Mouse (Mus musculus) cerebellum, adult 2 months (tissue): ENCODE data around the gene Nop58. TPM values are rescaled to one million over a fixed set of nuclear protein-coding genes. Genes with fewer than 3 reads are reported as not detected.

Experiments used
- DNase-seq, 2 experiments: peaks; one replicate each; pipeline ENCODE4 v3.0.0; 2021
- H3K27ac ChIP-seq: fragments of 200-500 bp; 2 replicates; pipeline ENCODE4 v1.5.1; 2012; ENCODE audit warnings: low read length, control low read depth, inconsistent platforms; ENCODE audit not compliant: insufficient read depth
- H3K27me3 ChIP-seq: fragments of 200-500 bp; 2 replicates; pipeline ENCODE4 v1.6.1; 2012; ENCODE audit warnings: inconsistent platforms, mild to moderate bottlenecking, low read length, moderate library complexity; ENCODE audit not compliant: control insufficient read depth, insufficient read depth
- H3K4me1 ChIP-seq: fragments of 200-500 bp; 2 replicates; pipeline ENCODE4 v1.6.1; 2011; ENCODE audit warnings: low read length; ENCODE audit not compliant: control insufficient read depth, insufficient read depth
- H3K4me3 ChIP-seq: fragments of 200-500 bp; replicated peaks from 2 replicates; pipeline ENCODE3; 2011; ENCODE audit warnings: mild to moderate bottlenecking, low read depth, low read length, control low read depth; ENCODE audit not compliant: insufficient read depth
- CTCF ChIP-seq: fragments of 200-500 bp; IDR thresholded peaks from 2 replicates; pipeline ENCODE4 v1.5.1; 2011; ENCODE audit warnings: low read depth, mild to moderate bottlenecking, control low read depth, low read length, moderate library complexity, borderline replicate concordance; ENCODE audit not compliant: insufficient read depth
- POLR2A ChIP-seq: fragments of 200-500 bp; IDR thresholded peaks from 2 replicates; pipeline ENCODE4 v1.6.1; 2011; ENCODE audit warnings: low read length, control low read depth, borderline replicate concordance; ENCODE audit not compliant: insufficient read depth
- WGBS: fragments of 180-500 bp; shearing (Covaris S2); methylation state at CpG from one replicate; pipeline ENCODE4 v1.1.7; 2018; 5-methylcytosine and 5-hydroxymethylcytosine counted together
- polyA plus RNA-seq: library from polyadenylated mRNA; depleted of rRNA; stranded (reverse); fragments of >200 nt; gene quantifications from 2 replicates; pipeline ENCODE4 v1.2.3, GENCODE M21; 2012

Gene Nop58
- polyA plus RNA-seq, 1 experiment = 25.8 TPM

DNA sequence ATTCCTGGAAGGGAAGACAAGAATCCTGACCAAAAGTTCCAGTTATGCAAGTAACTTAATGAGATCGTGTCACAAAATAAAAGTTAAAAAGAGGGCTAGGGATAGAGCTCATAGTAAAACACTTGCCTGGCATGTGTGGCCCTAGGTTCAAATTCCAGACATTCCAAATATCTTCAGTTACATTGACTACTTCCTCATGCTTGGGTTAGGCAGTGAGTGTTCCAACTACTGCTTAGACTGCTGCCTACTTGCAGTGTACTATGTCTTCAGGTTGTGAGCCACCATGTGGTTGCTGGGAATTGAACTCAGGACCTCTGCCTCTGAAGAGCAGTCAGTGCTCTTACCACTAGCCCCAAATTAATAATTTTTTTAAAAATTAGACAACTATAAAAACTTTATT lies 2.7 kb downstream of the Nop58 start:
- TF ChIP-seq POLR2A (no peak), CTCF (no peak)
- WGBS = 68% methylated on average over 1 of the region's 1 CpGs
- no peak for DNase-seq
- Histone ChIP-seq H3K4me1 (peaks cover 4% of the 10 kb centered on the region; the same call in 1 of the 2 replicates), H3K4me3 (no peak overlapping the region), H3K27ac (no peak overlapping the region), H3K27me3 (no peaks in the 10 kb centered on the region)

DNA sequence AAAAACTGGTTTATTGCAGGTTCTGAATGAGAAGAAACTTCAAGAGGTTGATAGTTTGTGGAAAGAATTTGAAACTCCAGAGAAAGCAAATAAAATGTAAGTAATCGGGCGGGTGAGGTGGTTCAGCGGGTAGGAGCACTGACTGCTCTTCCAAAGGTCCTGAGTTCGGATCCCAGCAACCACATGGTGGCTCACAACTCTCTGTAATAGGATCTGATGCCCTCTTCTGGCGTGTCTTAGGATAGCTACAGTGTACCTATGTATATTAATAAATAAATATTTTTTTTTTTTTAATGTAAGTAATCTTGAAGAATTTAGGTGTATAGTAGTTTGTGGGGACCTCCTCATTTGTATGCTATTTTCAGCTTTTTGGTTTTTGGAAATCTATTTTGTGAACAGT lies 5.7 kb downstream of the Nop58 start:
- no peaks in the 10 kb centered on the region for H3K27me3 ChIP-seq
- no peak for TF ChIP-seq POLR2A
- TF ChIP-seq CTCF = no peak
- WGBS = 94% methylated on average over 5 of the region's 5 CpGs

DNA sequence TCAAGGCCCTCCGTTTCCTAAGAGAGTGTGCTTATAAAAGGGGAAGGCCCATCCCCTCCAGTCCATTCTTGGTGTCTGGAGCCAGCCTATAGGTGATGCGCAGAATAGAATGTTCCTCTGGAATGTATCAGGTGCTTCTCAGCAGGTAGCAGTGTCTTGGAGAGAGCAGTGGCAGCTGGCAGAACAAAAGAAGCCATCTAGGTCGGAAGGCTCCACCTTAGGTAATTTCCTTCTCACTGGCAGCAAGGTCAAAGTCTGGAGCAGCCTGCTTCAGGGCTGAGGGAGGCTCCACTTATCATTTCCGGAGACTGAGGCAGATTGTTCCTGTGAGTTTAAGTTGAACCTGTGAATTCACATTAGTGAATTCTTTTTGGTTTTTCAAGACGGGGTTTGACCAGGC lies 13.0 kb downstream of the Nop58 start:
- Histone ChIP-seq H3K4me1 (no peaks in the 10 kb centered on the region), H3K27ac (no peak overlapping the region), H3K4me3 (no peak overlapping the region), H3K27me3 (no peaks in the 10 kb centered on the region)
- 58% methylated on average over 5 of the region's 5 CpGs for WGBS
- no peak for DNase-seq
- no peak for TF ChIP-seq POLR2A
- TF ChIP-seq CTCF = no peak

More for the DNA sequence above, 5.7 kb downstream of the Nop58 start:
- H3K27ac ChIP-seq = no peak overlapping the region
- DNase-seq = no peak
- no peak overlapping the region for H3K4me3 ChIP-seq
- 0 out of 2 replicates have a peak, but pooled peaks cover 2% of the 10 kb centered on the region for H3K4me1 ChIP-seq

DNA sequence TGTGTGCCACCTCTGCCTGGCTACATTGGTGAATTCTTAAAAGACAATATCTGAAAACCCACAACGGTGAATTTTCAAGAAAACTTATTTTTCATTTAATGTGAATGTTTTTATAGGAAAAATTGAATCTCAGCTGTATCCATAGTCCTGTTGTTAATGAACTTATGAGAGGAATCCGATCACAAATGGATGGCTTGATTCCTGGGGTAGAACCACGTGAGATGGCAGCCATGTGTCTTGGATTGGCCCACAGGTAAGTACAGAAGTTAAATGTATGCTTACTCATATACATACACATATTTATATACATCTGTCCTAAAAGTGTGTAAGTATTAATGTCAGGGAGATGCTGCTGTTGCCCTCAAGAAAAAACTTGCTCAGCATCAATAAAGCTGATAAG lies 13.4 kb downstream of the Nop58 start:
- no peaks in the 10 kb centered on the region for H3K4me1 ChIP-seq
- H3K27me3 ChIP-seq = no peaks in the 10 kb centered on the region
- WGBS = 96% methylated on average over 3 of the region's 3 CpGs
- DNase-seq = no peak
- no peak for TF ChIP-seq POLR2A
- no peak overlapping the region for H3K27ac ChIP-seq
- H3K4me3 ChIP-seq = no peak overlapping the region

DNA sequence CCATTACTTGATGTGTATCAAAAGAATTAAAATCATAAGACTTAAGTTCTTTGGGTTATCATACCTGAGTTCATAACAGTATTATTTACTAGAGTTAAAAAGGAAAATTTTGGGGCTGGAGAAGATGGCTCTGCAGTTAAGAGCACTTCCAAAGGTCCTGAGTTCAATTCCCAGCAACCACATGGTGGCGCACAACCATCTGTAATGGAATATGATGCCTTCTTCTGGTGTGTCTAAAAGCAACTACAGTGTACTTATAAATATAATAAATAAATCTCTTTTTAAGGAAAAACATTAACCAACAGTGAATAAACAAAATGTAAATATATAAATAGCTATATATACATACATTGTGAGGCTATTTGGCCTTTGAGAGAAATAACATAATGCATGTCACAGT lies 17.0 kb downstream of the Nop58 start:
- TF ChIP-seq CTCF (peak; percentile 2; the same call in 1 of the 2 replicates), POLR2A (no peak)
- no peak for DNase-seq
- Histone ChIP-seq H3K27ac (no peak overlapping the region), H3K4me3 (no peak overlapping the region), H3K27me3 (no peaks in the 10 kb centered on the region), H3K4me1 (no peaks in the 10 kb centered on the region)
- WGBS = 100% methylated on average over 1 of the region's 1 CpGs

DNA sequence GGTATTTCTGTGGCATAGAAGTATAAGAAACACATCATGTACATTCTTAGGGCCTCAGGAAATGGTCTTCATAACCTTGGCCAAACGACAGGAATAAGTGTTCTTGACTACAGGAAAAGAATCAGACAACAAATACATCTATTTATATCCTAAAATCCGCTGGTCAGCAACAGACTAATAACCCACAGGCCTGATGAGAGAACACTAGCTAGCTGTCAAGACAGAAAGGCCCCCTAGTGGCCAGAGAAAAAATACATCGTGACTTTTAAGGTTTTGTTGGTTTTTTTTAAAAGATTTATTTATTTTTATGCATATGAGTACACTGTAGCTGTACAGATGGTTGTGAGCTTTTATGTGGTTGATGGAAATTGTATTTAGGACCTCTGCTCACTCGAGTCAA lies 35.1 kb downstream of the Nop58 start:
- TF ChIP-seq CTCF (no peak), POLR2A (no peak)
- peak in 1 of 2 experiments; percentile 34 for DNase-seq
- H3K4me1 ChIP-seq = no peaks in the 10 kb centered on the region
- H3K4me3 ChIP-seq = no peak overlapping the region
- no peaks in the 10 kb centered on the region for H3K27me3 ChIP-seq
- no peak overlapping the region for H3K27ac ChIP-seq
- 36% methylated on average over 4 of the region's 4 CpGs for WGBS

DNA sequence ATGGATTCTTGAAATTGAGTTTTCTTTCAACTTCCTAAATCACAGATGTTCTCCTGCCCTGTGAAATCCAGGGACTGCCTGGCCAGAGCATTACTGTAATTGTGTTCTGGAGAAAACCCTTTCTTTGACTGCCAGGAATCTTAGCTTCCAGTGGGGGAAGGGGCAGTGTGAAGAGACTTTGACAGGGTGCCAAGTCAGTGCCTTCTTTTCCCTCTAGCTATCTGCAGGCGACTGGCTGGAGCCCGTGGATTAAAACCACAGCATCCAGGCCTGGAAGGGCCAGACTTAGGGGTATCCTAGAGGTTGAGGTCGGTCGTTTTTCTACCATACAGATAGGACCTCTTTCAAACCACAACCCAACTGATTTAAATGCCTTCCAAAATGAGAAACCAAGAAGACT lies 40.9 kb downstream of the Nop58 start:
- H3K27me3 ChIP-seq = no peaks in the 10 kb centered on the region
- H3K4me1 ChIP-seq = no peaks in the 10 kb centered on the region
- no peak for TF ChIP-seq POLR2A
- no peak for TF ChIP-seq CTCF
- H3K27ac ChIP-seq = no peak overlapping the region
- 22% methylated on average over 4 of the region's 4 CpGs for WGBS
- DNase-seq = peak in 1 of 2 experiments; percentile 3
- H3K4me3 ChIP-seq = no peak overlapping the region

DNA sequence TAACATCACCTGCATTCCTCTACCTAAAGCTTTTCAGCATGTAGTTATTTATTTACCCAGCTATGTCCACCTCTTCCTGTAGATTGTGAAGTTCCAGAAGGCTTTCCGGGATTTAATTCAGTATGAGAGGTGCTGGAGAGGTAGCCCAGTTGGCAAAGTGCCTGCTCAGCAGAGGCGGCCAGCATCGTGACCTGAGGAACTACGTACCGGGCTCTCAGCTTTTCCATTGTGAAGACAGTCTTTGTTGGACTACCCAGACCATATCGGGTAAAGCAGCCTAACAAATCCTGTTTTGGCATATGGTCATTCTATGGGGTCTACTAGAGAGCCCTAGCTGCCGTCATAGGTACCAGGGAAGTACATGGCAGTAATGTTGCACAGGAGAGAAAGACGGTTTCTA lies 45.3 kb downstream of the Nop58 start:
- no peak for DNase-seq
- WGBS = 51% methylated on average over 8 of the region's 8 CpGs
- Histone ChIP-seq H3K27me3 (no peaks in the 10 kb centered on the region), H3K4me1 (no peaks in the 10 kb centered on the region), H3K27ac (no peak overlapping the region), H3K4me3 (no peak overlapping the region)
- TF ChIP-seq POLR2A (no peak), CTCF (no peak)

DNA sequence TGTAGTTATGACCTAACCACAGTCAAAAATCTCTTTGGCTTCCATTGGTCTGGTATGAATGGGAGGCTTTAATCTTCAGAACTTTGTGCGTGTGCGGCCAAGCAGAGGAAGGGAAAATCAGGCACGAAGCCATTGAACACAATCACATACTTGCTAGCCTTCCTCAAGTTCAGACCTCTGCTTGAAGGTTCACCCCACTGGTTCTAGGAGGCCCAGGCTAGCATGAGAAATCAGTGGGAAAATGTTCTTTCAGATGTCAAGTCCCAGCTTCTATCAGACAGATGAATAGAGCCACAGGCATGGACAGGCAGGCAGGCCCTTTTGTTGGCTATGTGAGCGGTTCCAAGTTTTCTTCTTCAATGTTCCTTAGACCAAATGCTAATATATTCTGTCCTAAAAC lies 46.0 kb downstream of the Nop58 start:
- no peaks in the 10 kb centered on the region for H3K4me1 ChIP-seq
- H3K27me3 ChIP-seq = no peaks in the 10 kb centered on the region
- no peak overlapping the region for H3K27ac ChIP-seq
- H3K4me3 ChIP-seq = no peak overlapping the region
- WGBS = 57% methylated on average over 4 of the region's 4 CpGs
- no peak for DNase-seq
- no peak for TF ChIP-seq CTCF
- TF ChIP-seq POLR2A = no peak
